Mouse (Mus musculus) olfactory bulb, adult 2 months (tissue): ENCODE results near the gene Cpn1. TPM values are rescaled to one million over a fixed set of nuclear protein-coding genes. Genes with fewer than 3 reads are reported as not detected.
A peak's percentile ranks its signal among the peaks of the same experiment; 100 is the strongest.
"Not testable (repeated sequence)": the region's sequence is repeated elsewhere in the genome, so short reads cannot be mapped to it uniquely, and the experiment has no call there.

Experiments used
- H3K27ac ChIP-seq: fragments of 200-500 bp; 2 replicates; pipeline ENCODE4 v1.5.1; 2012; ENCODE audit warnings: low read depth, low read length; ENCODE audit not compliant: insufficient read depth
- H3K4me1 ChIP-seq: fragments of 200-500 bp; 2 replicates; pipeline ENCODE4 v1.6.1; 2012; ENCODE audit warnings: low read length; ENCODE audit not compliant: control insufficient read depth, insufficient read depth
- H3K4me3 ChIP-seq: fragments of 200-500 bp; 2 replicates; pipeline ENCODE4 v1.5.1; 2012; ENCODE audit warnings: mild to moderate bottlenecking, low read depth, low read length, moderate library complexity; ENCODE audit not compliant: insufficient read depth
- CTCF ChIP-seq: fragments of 200-500 bp; IDR thresholded peaks from 2 replicates; pipeline ENCODE4 v1.5.1; 2012; ENCODE audit warnings: low read depth, mild to moderate bottlenecking, low read length, moderate library complexity; ENCODE audit not compliant: insufficient read depth
- POLR2A ChIP-seq: fragments of 200-500 bp; IDR thresholded peaks from 2 replicates; pipeline ENCODE4 v1.6.1; 2012; ENCODE audit warnings: mild to moderate bottlenecking, low read depth, low read length, moderate library complexity; ENCODE audit not compliant: insufficient read depth
- WGBS: fragments of 180-500 bp; shearing (Covaris S2); methylation state at CpG from one replicate; pipeline ENCODE4 v1.1.7; 2018; 5-methylcytosine and 5-hydroxymethylcytosine counted together
- polyA plus RNA-seq: library from polyadenylated mRNA; stranded (reverse); fragments of >200 nt; gene quantifications from 2 replicates; pipeline ENCODE4 v1.2.4, GENCODE M21; 2012; ENCODE audit warnings: low replicate concordance; ENCODE audit not compliant: missing spikeins, insufficient read depth, insufficient read length

Gene Cpn1
- polyA plus RNA-seq, 1 experiment, result not detected

GRCm38 (mm10) chr19:43957402-43957801 is 29.0 kb downstream of the Cpn1 start:
- 44% methylated on average over 4 of the region's 4 CpGs for WGBS
- no peak overlapping the region for H3K27ac ChIP-seq
- H3K4me1 ChIP-seq, result peaks cover 6% of the 10 kb centered on the region
- TF ChIP-seq POLR2A (no peak), CTCF (no peak)
- H3K4me3 ChIP-seq, result no peak overlapping the region

GRCm38 (mm10) chr19:43955266-43955665 is 31.1 kb downstream of the Cpn1 start:
- Histone ChIP-seq H3K27ac (no peak overlapping the region), H3K4me1 (peaks cover 5% of the 10 kb centered on the region), H3K4me3 (no peak overlapping the region)
- TF ChIP-seq POLR2A (no peak), CTCF (no peak)
- 81% methylated on average over 5 of the region's 5 CpGs for WGBS

GRCm38 (mm10) chr19:43954864-43955263 is 31.5 kb downstream of the Cpn1 start:
- TF ChIP-seq POLR2A, result no peak
- no peak for TF ChIP-seq CTCF
- 87% methylated on average over 4 of the region's 4 CpGs for WGBS
- H3K4me1 ChIP-seq, result peaks cover 5% of the 10 kb centered on the region
- H3K4me3 ChIP-seq, result no peak overlapping the region
- no peak overlapping the region for H3K27ac ChIP-seq

GRCm38 (mm10) chr19:43952936-43953335 is 33.4 kb downstream of the Cpn1 start:
- H3K4me3 ChIP-seq, H3K27ac ChIP-seq, H3K4me1 ChIP-seq: not testable (repeated sequence)
- WGBS, result 95% methylated on average over 8 of the region's 8 CpGs

- H3K27ac ChIP-seq, result no peak overlapping the region
- WGBS, result 15% methylated on average over 11 of the region's 12 CpGs
- TF ChIP-seq CTCF (no peak), POLR2A (no peak)
- H3K4me1 ChIP-seq, result no peaks in the 10 kb centered on the region
- no peak overlapping the region for H3K4me3 ChIP-seq
Observed at GRCm38 (mm10) chr19:43949111-43949810, 37.1 kb downstream of the Cpn1 start.

- H3K4me3 ChIP-seq, result no peak overlapping the region
- peaks cover 3% of the 10 kb centered on the region; the same call in 1 of the 2 replicates for H3K4me1 ChIP-seq
- H3K27ac ChIP-seq, result no peak overlapping the region
- TF ChIP-seq POLR2A (no peak), CTCF (no peak)
- 91% methylated on average over 8 of the region's 8 CpGs for WGBS
Observed at GRCm38 (mm10) chr19:43944566-43944965, 41.8 kb downstream of the Cpn1 start.

GRCm38 (mm10) chr19:43943076-43943475 is 43.3 kb downstream of the Cpn1 start:
- WGBS, result 83% methylated on average over 16 of the region's 16 CpGs
- H3K4me1 ChIP-seq, result peaks cover 6% of the 10 kb centered on the region; the same call in 1 of the 2 replicates
- TF ChIP-seq POLR2A (no peak), CTCF (no peak)
- no peak overlapping the region for H3K4me3 ChIP-seq
- H3K27ac ChIP-seq, result no peak overlapping the region

- Histone ChIP-seq H3K27ac (no peak within 1 kb of the TSS), H3K4me1 (peaks cover 6% of the 10 kb centered on the region; the same call in 1 of the 2 replicates), H3K4me3 (peak within 1 kb of the TSS; percentile 55)
- TF ChIP-seq CTCF (peak; percentile 96), POLR2A (no peak)
- WGBS, result 4% methylated on average over 89 of the region's 94 CpGs
Observed at GRCm38 (mm10) chr19:43939769-43940689, 46.3 kb downstream of the Cpn1 start, which contains the start of gene Dnmbp. Gene Dnmbp, minus strand, starts transcription at chr19:43940191.

GRCm38 (mm10) chr19:43939171-43939768 is 47.1 kb downstream of the Cpn1 start:
- Histone ChIP-seq H3K27ac (no peak overlapping the region), H3K4me1 (peaks cover 6% of the 10 kb centered on the region; the same call in 1 of the 2 replicates), H3K4me3 (peak overlapping the region; percentile 55)
- no peak for TF ChIP-seq POLR2A
- no peak for TF ChIP-seq CTCF
- WGBS, result 18% methylated on average over 16 of the region's 16 CpGs
